Mouse (Mus musculus): ENCODE data around the gene Lig3.

GRCm38 (mm10) chr11:82833929-82834328 is 53.0 kb downstream of the Lig3 start:
- TF ChIP-seq EP300 (IDR thresholded peaks at IDR 0.05; ENCODE audit: low read depth) (no peak), CTCF (IDR thresholded peaks at IDR 0.05; ENCODE audit: low read depth) (no peak)

All from heart, postnatal 0 days (tissue).